Mouse (Mus musculus) CH12.LX (cell line): Measurements from ENCODE around the gene Zbtb46. TPM values are rescaled to one million over a fixed set of nuclear protein-coding genes. Genes with fewer than 3 reads are reported as not detected.

Experiments
- DNase-seq: peaks from one replicate; pipeline ENCODE4 v3.0.0-alpha.2; 2013; ENCODE audit errors: extremely low read depth
- H3K27ac ChIP-seq: 2 replicates; pipeline ENCODE4 v1.5.1; 2012; ENCODE audit warnings: low read depth, mild to moderate bottlenecking, control low read depth, moderate library complexity; ENCODE audit not compliant: insufficient read depth
- H3K27me3 ChIP-seq: replicated peaks from 2 replicates; pipeline ENCODE3; 2012; ENCODE audit warnings: inconsistent platforms
- H3K36me3 ChIP-seq, 2 experiments: replicated peaks in 1 of 2; 2 replicates each; pipeline versions ENCODE3 to v1.6.1; 2012; ENCODE audit warnings: inconsistent platforms in 1 of 2, low read length in 1 of 2, mild to moderate bottlenecking in 1 of 2, mixed read lengths in 1 of 2, moderate library complexity in 1 of 2; ENCODE audit not compliant: control insufficient read depth in 1 of 2, insufficient read depth in 1 of 2
- H3K4me1 ChIP-seq, 2 experiments: 2 replicates each; pipeline ENCODE4 v1.6.1; 2012; ENCODE audit warnings: inconsistent platforms in 1 of 2, moderate library complexity in 1 of 2; ENCODE audit not compliant: insufficient read depth in 2 of 2, control insufficient read depth in 1 of 2
- H3K4me2 ChIP-seq: 2 replicates; pipeline ENCODE4 v1.6.1; 2012; ENCODE audit warnings: low read depth, mild to moderate bottlenecking, control low read depth; ENCODE audit not compliant: poor library complexity, insufficient read depth, severe bottlenecking
- H3K4me3 ChIP-seq, 3 experiments: fragments of 150-350 bp in 1 of 3; sonication (generic) in 1 of 3; replicated peaks in 1 of 3; 2 replicates each; pipeline versions ENCODE3 to v1.5.1; 2011 to 2012; ENCODE audit warnings: low read depth in 2 of 3, low read length in 2 of 3, mild to moderate bottlenecking in 2 of 3, moderate library complexity in 2 of 3, control low read depth in 1 of 3, improper control_type of control experiment in 1 of 3, inconsistent platforms in 1 of 3, mixed read lengths in 1 of 3; ENCODE audit not compliant: poor library complexity in 1 of 3
- H3K79me2 ChIP-seq: replicated peaks from 2 replicates; pipeline ENCODE4 v1.6.1; 2012; ENCODE audit warnings: mild to moderate bottlenecking, moderate library complexity; ENCODE audit not compliant: control insufficient read depth, poor library complexity, insufficient read depth, severe bottlenecking; ENCODE audit errors: extremely low read depth
- H3K9ac ChIP-seq: 2 replicates; pipeline ENCODE4 v1.6.1; 2012; ENCODE audit warnings: low read depth, mild to moderate bottlenecking, control low read depth, moderate library complexity; ENCODE audit not compliant: insufficient read depth
- H3K9me3 ChIP-seq: replicated peaks from 2 replicates; pipeline ENCODE3; 2012; ENCODE audit warnings: low read length, inconsistent platforms, mixed read lengths
- BHLHE40 ChIP-seq: IDR thresholded peaks from 2 replicates; pipeline ENCODE4 v1.6.1; 2011; ENCODE audit warnings: mild to moderate bottlenecking, low read depth, low read length, improper control_type of control experiment
- CHD1 ChIP-seq: IDR thresholded peaks from 2 replicates; pipeline ENCODE4 v1.6.1; 2012; ENCODE audit warnings: low read depth, low read length, improper control_type of control experiment, inconsistent platforms
- CHD2 ChIP-seq: IDR thresholded peaks from 2 replicates; pipeline ENCODE4 v1.6.1; 2011; ENCODE audit warnings: low read length, improper control_type of control experiment
- ETS1 ChIP-seq: conservative IDR thresholded peaks from 2 replicates; pipeline ENCODE4 v1.6.1; 2012; ENCODE audit warnings: low read depth, mild to moderate bottlenecking, inconsistent platforms, low read length, improper control_type of control experiment, moderate library complexity
- GABPA ChIP-seq: IDR thresholded peaks from 2 replicates; pipeline ENCODE4 v1.6.1; 2012; ENCODE audit warnings: low read depth, low read length, improper control_type of control experiment, inconsistent platforms; ENCODE audit not compliant: insufficient replicate concordance
- HCFC1 ChIP-seq: IDR thresholded peaks from 2 replicates; pipeline ENCODE4 v1.6.1; 2012; ENCODE audit warnings: low read depth, mild to moderate bottlenecking, inconsistent platforms, low read length, improper control_type of control experiment
- IRF4 ChIP-seq: IDR thresholded peaks from 2 replicates; pipeline ENCODE4 v1.6.1; 2014; ENCODE audit warnings: low read depth, mild to moderate bottlenecking, inconsistent platforms, low read length, improper control_type of control experiment
- JUN ChIP-seq: IDR thresholded peaks from 2 replicates; pipeline ENCODE4 v1.6.1; 2011; ENCODE audit warnings: low read depth, mild to moderate bottlenecking, low read length, improper control_type of control experiment, moderate library complexity; ENCODE audit not compliant: insufficient read depth
- JUND ChIP-seq: conservative IDR thresholded peaks from 2 replicates; pipeline ENCODE4 v1.6.1; 2011; ENCODE audit warnings: low read depth, low read length, improper control_type of control experiment
- MAX ChIP-seq: IDR thresholded peaks from 2 replicates; pipeline ENCODE4 v1.6.1; 2011; ENCODE audit warnings: low read length, improper control_type of control experiment
- MEF2A ChIP-seq: IDR thresholded peaks from 2 replicates; pipeline ENCODE4 v1.6.1; 2014; ENCODE audit warnings: low read depth, mild to moderate bottlenecking, inconsistent platforms, low read length, improper control_type of control experiment, borderline replicate concordance
- MXI1 ChIP-seq: IDR thresholded peaks from 2 replicates; pipeline ENCODE4 v1.6.1; 2011; ENCODE audit warnings: mild to moderate bottlenecking, low read depth, low read length, improper control_type of control experiment
- MYC ChIP-seq: IDR thresholded peaks from 2 replicates; pipeline ENCODE4 v1.6.1; 2011; ENCODE audit warnings: low read depth, mild to moderate bottlenecking, improper control_type of control experiment, low read length
- NELFE ChIP-seq: IDR thresholded peaks from 2 replicates; pipeline ENCODE4 v1.6.1; 2011; ENCODE audit warnings: low read depth, low read length, improper control_type of control experiment
- NRF1 ChIP-seq: IDR thresholded peaks from 2 replicates; pipeline ENCODE4 v1.6.1; 2014; ENCODE audit warnings: low read depth, mild to moderate bottlenecking, inconsistent platforms, low read length, improper control_type of control experiment, moderate library complexity
- PAX5 ChIP-seq: IDR thresholded peaks from 2 replicates; pipeline ENCODE4 v1.6.1; 2012; ENCODE audit warnings: low read length, inconsistent platforms, mixed read lengths
- SIN3A ChIP-seq: IDR thresholded peaks from 2 replicates; pipeline ENCODE4 v1.6.1; 2012; ENCODE audit warnings: low read length, improper control_type of control experiment, inconsistent platforms
- SMC3 ChIP-seq: IDR thresholded peaks from 2 replicates; pipeline ENCODE4 v1.6.1; 2011; ENCODE audit warnings: low read depth, low read length, improper control_type of control experiment
- TBP ChIP-seq: conservative IDR thresholded peaks from 2 replicates; pipeline ENCODE4 v1.6.1; 2011; ENCODE audit warnings: low read depth, low read length, improper control_type of control experiment
- USF1 ChIP-seq: IDR thresholded peaks from 2 replicates; pipeline ENCODE4 v1.6.1; 2014; ENCODE audit warnings: low read depth, mild to moderate bottlenecking, inconsistent platforms, low read length, improper control_type of control experiment
- ZC3H11A ChIP-seq: IDR thresholded peaks from 2 replicates; pipeline ENCODE4 v1.6.1; 2012; ENCODE audit warnings: low read depth, mild to moderate bottlenecking, inconsistent platforms, low read length, improper control_type of control experiment
- ZKSCAN1 ChIP-seq: IDR thresholded peaks from 2 replicates; pipeline ENCODE4 v1.6.1; 2012; ENCODE audit warnings: low read depth, inconsistent platforms, low read length, improper control_type of control experiment, borderline replicate concordance
- ZMIZ1 ChIP-seq: IDR thresholded peaks from 2 replicates; pipeline ENCODE4 v1.6.1; 2012; ENCODE audit warnings: low read depth, mild to moderate bottlenecking, inconsistent platforms, low read length, improper control_type of control experiment
- ZNF384 ChIP-seq: IDR thresholded peaks from 2 replicates; pipeline ENCODE4 v1.6.1; 2012; ENCODE audit warnings: low read depth, low read length, improper control_type of control experiment, inconsistent platforms
- dilution Hi-C: fragments of 300-500 bp; cut with MboI; formaldehyde crosslinking; loops from 2 replicates; pipeline ENCODE4 v1.14.3; 2020; ENCODE audit warnings: low sequenced_read_pairs; ENCODE audit not compliant: extremely low pct_unique_long_range_greater_than_20kb, extremely low pct_ligation_motif_present
- in situ Hi-C: fragments of 300-500 bp; cut with MboI; formaldehyde crosslinking; loops from 3 replicates; pipeline ENCODE4 v1.14.3; 2019; ENCODE audit warnings: low sequenced_read_pairs, low pct_ligation_motif_present, low pct_unique_long_range_greater_than_20kb, mixed read lengths
- polyA plus RNA-seq: library from polyadenylated mRNA; unstranded; fragments of >175 nt; gene quantifications from 2 replicates; pipeline ENCODE4 v1.2.1, GENCODE M21; 2012; ENCODE audit warnings: low read depth; ENCODE audit not compliant: insufficient read length
- total RNA-seq, 2 experiments: library from RNA; depleted of rRNA; stranded (reverse); fragments of 300-350 nt in 1 of 2; fragments of >200 nt in 1 of 2; gene quantifications; 2 replicates each; pipeline ENCODE4 v1.2.3; 2012 to 2014

Zbtb46 gene
- total and polyA plus RNA-seq, 3 experiments = 5.3 to 9.3 (median 6.7) TPM

- H3K4me2 ChIP-seq = peak overlapping the region; percentile 94; the same call in 1 of the 2 replicates
- peaks cover 31 to 55% of the 10 kb centered on the region in 2 experiments for H3K36me3 ChIP-seq
- H3K27ac ChIP-seq = peak overlapping the region; percentile 41; the same call in 1 of the 2 replicates
- dilution Hi-C loops = no loop called here
- H3K4me3 ChIP-seq = peak overlapping the region in 1 of 3 experiments; percentile 7
- H3K9ac ChIP-seq = no peak overlapping the region
- peaks cover 36% of the 10 kb centered on the region for H3K79me2 ChIP-seq
- in situ Hi-C loops = loop anchor here (25.0 kb wide), 1 partner anchor 311 kb away; the partner anchor contains the start of gene Ppdpf
- peaks cover 0 to 24% of the 10 kb centered on the region in 2 experiments; a peak in 3 of 4 replicates for H3K4me1 ChIP-seq
- H3K27me3 ChIP-seq = no peaks in the 10 kb centered on the region
- DNase-seq = no peak
- H3K9me3 ChIP-seq = no peaks in the 10 kb centered on the region
- TF ChIP-seq ETS1 = peak; percentile 65; the same call in 1 of the 2 replicates
- TF ChIP-seq ZKSCAN1 = no peak
- peak; percentile 5; the same call in 1 of the 2 replicates for TF ChIP-seq BHLHE40
- TF ChIP-seq SIN3A = 0 out of 2 replicates have a peak, but pooled peaks have one; percentile 38
- peak; percentile 7; the same call in 1 of the 2 replicates for TF ChIP-seq JUN
- 0 out of 2 replicates have a peak, but pooled peaks have one; percentile 25 for TF ChIP-seq MXI1
- TF ChIP-seq IRF4 = peak; percentile 36; the same call in 1 of the 2 replicates
- peak; percentile 84 for TF ChIP-seq MEF2A
- no peak for TF ChIP-seq ZNF384
Measured at GRCm38 (mm10) chr2:181498644-181499043, 39.4 kb upstream of the Zbtb46 start.

DNA sequence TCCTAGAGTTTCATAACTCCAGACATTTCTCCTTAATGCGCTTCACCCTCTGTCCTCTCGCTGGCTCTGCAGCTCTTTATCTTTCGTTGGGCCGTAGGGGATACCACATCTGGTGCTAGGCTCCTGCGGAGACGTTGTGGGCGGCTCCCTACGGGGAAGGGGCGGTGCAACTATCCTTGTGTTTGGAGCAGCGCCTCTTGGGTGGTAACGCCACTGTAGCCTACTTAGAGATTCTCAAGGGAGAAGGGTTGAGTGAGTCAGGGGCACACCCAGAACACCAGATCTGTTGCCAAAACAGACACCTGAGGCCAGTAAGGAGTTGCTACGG is 38.3 kb upstream of the Zbtb46 start:
- H3K9ac ChIP-seq = peak overlapping the region; percentile 91
- no peak for TF ChIP-seq GABPA
- no peak for TF ChIP-seq ZMIZ1
- TF ChIP-seq PAX5 = no peak
- no peak for TF ChIP-seq USF1
- no peak for TF ChIP-seq HCFC1
- no peak for TF ChIP-seq NRF1
- TF ChIP-seq CHD2 = no peak
- TF ChIP-seq CHD1 = no peak
- TF ChIP-seq MXI1 = no peak
- TF ChIP-seq MAX = no peak
- no peak for TF ChIP-seq SMC3
- no peak for TF ChIP-seq MYC
- no peak for TF ChIP-seq ZC3H11A
- no peak for TF ChIP-seq JUND
- no peak for TF ChIP-seq NELFE
- no peak for TF ChIP-seq JUN
- no peak for TF ChIP-seq ZKSCAN1
- TF ChIP-seq TBP = no peak
- TF ChIP-seq SIN3A = no peak
- no peak for TF ChIP-seq IRF4
- H3K4me2 ChIP-seq = peak overlapping the region; percentile 94
- peaks cover 6 to 35% of the 10 kb centered on the region in 2 experiments for H3K4me1 ChIP-seq
- H3K9me3 ChIP-seq = no peaks in the 10 kb centered on the region
- dilution Hi-C loops = no loop called here
- peak overlapping the region; percentile 90 for H3K27ac ChIP-seq
- DNase-seq = peak; percentile 79
- peaks cover 36% of the 10 kb centered on the region for H3K79me2 ChIP-seq
- H3K27me3 ChIP-seq = no peaks in the 10 kb centered on the region
- peak overlapping the region; percentile 81 to 97 (median 97) for H3K4me3 ChIP-seq
- peaks cover 22 to 46% of the 10 kb centered on the region in 2 experiments for H3K36me3 ChIP-seq
- in situ Hi-C loops = loop anchor here (25.0 kb wide), 1 partner anchor 310 kb away; the partner anchor contains the start of gene Ppdpf
